8 mouse cellular contexts compared by ENCODE assay signal in genomic region chr3:65585823-65586482, GRCm38 (mm10). TPM values are rescaled to one million over a fixed set of nuclear protein-coding genes. Genes with fewer than 3 reads are reported as not detected.
DNase-seq lines count a peak whose midpoint lies in the region; ATAC-seq and TF ChIP-seq lines count a peak whose summit lies in the region.

No protein-coding gene starts in this region.

- H3K27me3 ChIP-seq in kidney, embryonic 16.5 days (ENCODE audit: insufficient read depth, low read length) = no peaks in the 10 kb centered on the region
- no peaks in the 10 kb centered on the region for H3K27me3 ChIP-seq in embryonic facial prominence, embryonic 12.5 days
- no peaks in the 10 kb centered on the region for H3K27me3 ChIP-seq in midbrain, postnatal 0 days (ENCODE audit: insufficient read depth, low read length)

- peak overlapping the region; percentile 62 for H3K4me2 ChIP-seq in kidney, embryonic 16.5 days (replicated peaks; ENCODE audit: low read depth, low read length)
- H3K4me2 ChIP-seq in embryonic facial prominence, embryonic 12.5 days (replicated peaks) = peak overlapping the region; percentile 44
- peak overlapping the region; percentile 55 for H3K4me2 ChIP-seq in midbrain, postnatal 0 days (ENCODE audit: low read depth, low read length, poor library complexity, severe bottlenecking)

- peak; percentile 46; the same call in 1 of the 2 replicates for ATAC-seq in kidney, embryonic 16.5 days (ENCODE audit: low FRiP score, low TSS enrichment)
- no peak for ATAC-seq in embryonic facial prominence, embryonic 12.5 days (ENCODE audit: insufficient number of reproducible peaks, insufficient read depth, low FRiP score, low TSS enrichment)
- ATAC-seq in midbrain, postnatal 0 days (ENCODE audit: low FRiP score) = peak; percentile 29; the same call in 1 of the 2 replicates

- H3K27ac ChIP-seq in kidney, embryonic 16.5 days (ENCODE audit: low read length) = no peak overlapping the region
- H3K27ac ChIP-seq in embryonic facial prominence, embryonic 12.5 days = no peak overlapping the region
- no peak overlapping the region for H3K27ac ChIP-seq in midbrain, postnatal 0 days (ENCODE audit: low read depth, low read length)

- H3K36me3 ChIP-seq in kidney, embryonic 16.5 days (ENCODE audit: insufficient read depth, low read length) = no peaks in the 10 kb centered on the region
- H3K36me3 ChIP-seq in embryonic facial prominence, embryonic 12.5 days = no peaks in the 10 kb centered on the region
- no peaks in the 10 kb centered on the region for H3K36me3 ChIP-seq in midbrain, postnatal 0 days (ENCODE audit: insufficient read depth, low read length)

- peak overlapping the region; percentile 37 for H3K4me3 ChIP-seq in kidney, embryonic 16.5 days (ENCODE audit: low read length)
- H3K4me3 ChIP-seq in embryonic facial prominence, embryonic 12.5 days = peak overlapping the region; percentile 21
- H3K4me3 ChIP-seq in midbrain, postnatal 0 days (ENCODE audit: low read depth, low read length) = peak overlapping the region; percentile 28

- no peak for TF ChIP-seq CTCF in midbrain, postnatal 0 days (IDR thresholded peaks at IDR 0.05)

- no peaks in the 10 kb centered on the region for H3K9me3 ChIP-seq in kidney, embryonic 16.5 days (ENCODE audit: low read length)
- no peaks in the 10 kb centered on the region for H3K9me3 ChIP-seq in embryonic facial prominence, embryonic 12.5 days
- H3K9me3 ChIP-seq in midbrain, postnatal 0 days (ENCODE audit: low read length) = no peaks in the 10 kb centered on the region

- H3K4me1 ChIP-seq in kidney, embryonic 16.5 days (ENCODE audit: insufficient read depth, low read length) = peaks cover 15% of the 10 kb centered on the region; the same call in 1 of the 2 replicates
- H3K4me1 ChIP-seq in embryonic facial prominence, embryonic 12.5 days = peaks cover 26% of the 10 kb centered on the region
- peaks cover 10% of the 10 kb centered on the region; the same call in 1 of the 2 replicates for H3K4me1 ChIP-seq in midbrain, postnatal 0 days (ENCODE audit: insufficient read depth, low read length)

- no peak for DNase-seq in kidney, adult 8-10 months
- DNase-seq in induced T-regulatory cell, adult 2 months (ENCODE audit: low read depth) = peak; percentile 4
- DNase-seq in midbrain, postnatal 0 days (ENCODE audit: low spot score) = no peak
- DNase-seq in adrenal gland, adult 8-10 months = no peak
- DNase-seq in embryo, embryonic 10 days (ENCODE audit: low spot score) = no peak
- DNase-seq in adrenal gland, postnatal 14 days = no peak

- 31% methylated on average over 16 of the region's 16 CpGs for WGBS in kidney, embryonic 16.5 days
- WGBS in embryonic facial prominence, embryonic 12.5 days = 37% methylated on average over 16 of the region's 16 CpGs
- 25% methylated on average over 16 of the region's 16 CpGs for WGBS in midbrain, postnatal 0 days

- H3K9ac ChIP-seq in kidney, embryonic 16.5 days (replicated peaks; ENCODE audit: low read length) = peak overlapping the region; percentile 53
- H3K9ac ChIP-seq in embryonic facial prominence, embryonic 12.5 days = no peak overlapping the region
- 0 out of 2 replicates have a peak overlapping the region, but pooled peaks have one; percentile 19 for H3K9ac ChIP-seq in midbrain, postnatal 0 days (replicated peaks; ENCODE audit: low read length, poor library complexity, severe bottlenecking)

RNA-seq across cellular contexts. Expression of gene Tiparp, which starts 57.7 kb away (rescaled TPM):
- polyA plus RNA-seq in kidney, embryonic 16.5 days (2015; fragmentation: Nextera tagmentation; extraction: Ambion mirVana) = 27.4 and 28.3 TPM in 2 replicates
- 34.8 and 37.8 TPM in 2 replicates for polyA plus RNA-seq in embryonic facial prominence, embryonic 12.5 days (2016; fragmentation: Nextera tagmentation; extraction: Ambion mirVana)
- total RNA-seq in midbrain, postnatal 0 days (2014; rRNA removed) = 15.8 and 20.1 TPM in 2 replicates
- 15.3 and 16.1 TPM in 2 replicates for polyA plus RNA-seq in midbrain, postnatal 0 days (2015; fragmentation: Nextera tagmentation; extraction: Ambion mirVana)
- 10 to 100 TPM in 3 of 4 experiments, 1 to 10 TPM in 1; 8.5 to 13.0 (median 11.4) TPM for total RNA-seq in adrenal gland, adult 8-10 months (2022)
- 21.6 and 26.4 TPM in 2 replicates for total RNA-seq in adrenal gland, postnatal 14 days (2021)
